Mouse (Mus musculus) kidney, postnatal 0 days (tissue): ENCODE results near the gene Ccdc86. TPM values are rescaled to one million over a fixed set of nuclear protein-coding genes. Genes with fewer than 3 reads are reported as not detected.

ENCODE experiments used
- ATAC-seq: fragments of 200-750 bp; cut with Nextera tagmentation; replicated peaks from 2 replicates; pipeline ENCODE4 v1.8.0; 2017; ENCODE audit warnings: low read depth, moderate number of reproducible peaks, moderate TSS enrichment, moderate library complexity; ENCODE audit not compliant: low FRiP score
- DNase-seq: peaks from one replicate; pipeline ENCODE4 v3.0.0-alpha.2; 2016; ENCODE audit warnings: low spot score
- H3K27ac ChIP-seq: fragments of 300-500 bp; sonication (generic); 2 replicates; pipeline ENCODE4 v1.5.1; 2014; ENCODE audit warnings: mild to moderate bottlenecking
- H3K27me3 ChIP-seq: fragments of 300-500 bp; sonication (generic); 2 replicates; pipeline ENCODE4 v1.6.1; 2014; ENCODE audit warnings: low read length, mixed read lengths; ENCODE audit not compliant: insufficient read depth
- H3K36me3 ChIP-seq: fragments of 300-500 bp; sonication (generic); 2 replicates; pipeline ENCODE4 v1.6.1; 2014; ENCODE audit warnings: low read length, mixed read lengths; ENCODE audit not compliant: insufficient read depth
- H3K4me1 ChIP-seq: fragments of 300-500 bp; sonication (generic); replicated peaks from 2 replicates; pipeline ENCODE4 v1.6.1; 2014; ENCODE audit warnings: antibody characterized with exemption, low read length, mixed read lengths; ENCODE audit not compliant: insufficient read depth
- H3K4me2 ChIP-seq: fragments of 300-500 bp; sonication (generic); 2 replicates; pipeline ENCODE4 v1.6.1; 2014; ENCODE audit warnings: mild to moderate bottlenecking, low read length, moderate library complexity, mixed read lengths
- H3K4me3 ChIP-seq: fragments of 300-500 bp; sonication (generic); replicated peaks from 2 replicates; pipeline ENCODE4 v1.5.1; 2014; ENCODE audit warnings: low read depth, low read length
- H3K9ac ChIP-seq: fragments of 300-500 bp; sonication (generic); 2 replicates; pipeline ENCODE4 v1.6.1; 2014; ENCODE audit warnings: low read depth, low read length
- H3K9me3 ChIP-seq: fragments of 300-500 bp; sonication (generic); replicated peaks from 2 replicates; pipeline ENCODE4 v1.6.1; 2016; ENCODE audit warnings: low read length, inconsistent platforms, mixed read lengths
- CTCF ChIP-seq: IDR thresholded peaks from 2 replicates; pipeline ENCODE4 v1.5.1; 2016; ENCODE audit warnings: antibody characterized with exemption, low read depth, mild to moderate bottlenecking, moderate library complexity
- WGBS: fragments of 180-500 bp; shearing (Covaris S2); extraction: QIAGEN DNeasy Blood & Tissue Kit; methylation state at CpG from one replicate; pipeline ENCODE4 v1.1.7; 2014; 5-methylcytosine and 5-hydroxymethylcytosine counted together
- polyA plus RNA-seq: library from polyadenylated mRNA; unstranded; fragments of >200 nt; fragmentation: Nextera tagmentation; extraction: Ambion mirVana; gene quantifications from 2 replicates; pipeline ENCODE4 v1.2.1, GENCODE M21; 2015

Ccdc86 gene
- polyA plus RNA-seq, 1 experiment from 2014 or later = 22.9 TPM

GRCm38 (mm10) chr19:10918321-10918991, 30.6 kb downstream of the Ccdc86 start:
- no peak for ATAC-seq
- no peaks in the 10 kb centered on the region; the same call in 1 of the 2 replicates for H3K27me3 ChIP-seq

GRCm38 (mm10) chr19:10916506-10916905, 32.6 kb downstream of the Ccdc86 start:
- WGBS = 53% methylated on average over 5 of the region's 5 CpGs
- Histone ChIP-seq H3K36me3 (no peaks in the 10 kb centered on the region), H3K27me3 (no peaks in the 10 kb centered on the region; the same call in 1 of the 2 replicates), H3K27ac (no peak overlapping the region), H3K4me1 (no peaks in the 10 kb centered on the region), H3K4me2 (no peak overlapping the region), H3K4me3 (no peak overlapping the region), H3K9ac (no peak overlapping the region), H3K9me3 (no peaks in the 10 kb centered on the region)
- no peak for TF ChIP-seq CTCF
- DNase-seq (no peak), ATAC-seq (no peak)

More at GRCm38 (mm10) chr19:10918321-10918991, 30.6 kb downstream of the Ccdc86 start:
- TF ChIP-seq CTCF = no peak
- 91% methylated on average over 10 of the region's 10 CpGs for WGBS
- H3K4me2 ChIP-seq = no peak overlapping the region
- no peak overlapping the region for H3K4me3 ChIP-seq
- no peak overlapping the region for H3K27ac ChIP-seq
- no peaks in the 10 kb centered on the region for H3K9me3 ChIP-seq
- H3K9ac ChIP-seq = no peak overlapping the region
- no peak for DNase-seq
- no peaks in the 10 kb centered on the region for H3K4me1 ChIP-seq
- H3K36me3 ChIP-seq = no peaks in the 10 kb centered on the region

GRCm38 (mm10) chr19:10914870-10915269, 34.2 kb downstream of the Ccdc86 start:
- Histone ChIP-seq H3K4me3 (no peak overlapping the region), H3K36me3 (no peaks in the 10 kb centered on the region), H3K27ac (no peak overlapping the region), H3K9me3 (no peaks in the 10 kb centered on the region), H3K4me1 (no peaks in the 10 kb centered on the region), H3K27me3 (no peaks in the 10 kb centered on the region; the same call in 1 of the 2 replicates), H3K9ac (no peak overlapping the region), H3K4me2 (no peak overlapping the region)
- ATAC-seq (no peak), DNase-seq (no peak)
- TF ChIP-seq CTCF = no peak
- WGBS = 68% methylated on average over 2 of the region's 2 CpGs

GRCm38 (mm10) chr19:10914291-10914690, 34.8 kb downstream of the Ccdc86 start:
- Histone ChIP-seq H3K27me3 (no peaks in the 10 kb centered on the region; the same call in 1 of the 2 replicates), H3K9me3 (no peaks in the 10 kb centered on the region), H3K9ac (no peak overlapping the region), H3K27ac (no peak overlapping the region), H3K4me1 (no peaks in the 10 kb centered on the region), H3K4me3 (no peak overlapping the region), H3K4me2 (no peak overlapping the region), H3K36me3 (no peaks in the 10 kb centered on the region)
- ATAC-seq (no peak), DNase-seq (no peak)
- no peak for TF ChIP-seq CTCF
- WGBS = 38% methylated on average over 7 of the region's 7 CpGs

GRCm38 (mm10) chr19:10909087-10909721, 39.9 kb downstream of the Ccdc86 start:
- TF ChIP-seq CTCF = no peak
- Histone ChIP-seq H3K4me2 (no peak overlapping the region), H3K36me3 (peaks cover 11% of the 10 kb centered on the region), H3K27me3 (no peaks in the 10 kb centered on the region), H3K9ac (no peak overlapping the region), H3K4me1 (peaks cover 5% of the 10 kb centered on the region; the same call in 1 of the 2 replicates), H3K27ac (peak overlapping the region; percentile 79), H3K9me3 (no peaks in the 10 kb centered on the region), H3K4me3 (no peak overlapping the region)
- no peak for ATAC-seq
- DNase-seq = peak; percentile 76
- whole genome bisulfite sequencing = 49% methylated on average over 6 of the region's 6 CpGs

- peak; percentile 88 for TF ChIP-seq CTCF
- Histone ChIP-seq H3K27me3 (no peaks in the 10 kb centered on the region), H3K4me3 (no peak overlapping the region), H3K36me3 (peaks cover 22% of the 10 kb centered on the region), H3K9me3 (no peaks in the 10 kb centered on the region), H3K4me1 (peaks cover 5% of the 10 kb centered on the region; the same call in 1 of the 2 replicates), H3K4me2 (no peak overlapping the region), H3K27ac (no peak overlapping the region), H3K9ac (no peak overlapping the region)
- ATAC-seq = no peak
- DNase-seq = peak; percentile 73
- 58% methylated on average over 3 of the region's 3 CpGs for WGBS
Measured at GRCm38 (mm10) chr19:10907891-10908290, 41.2 kb downstream of the Ccdc86 start.
